Mouse (Mus musculus) lung, postnatal 0 days (tissue): Measurements from ENCODE around the gene Slc25a12. TPM values are rescaled to one million over a fixed set of nuclear protein-coding genes. Genes with fewer than 3 reads are reported as not detected.

Experiments used
- ATAC-seq: fragments of 200-750 bp; cut with Nextera tagmentation; 2 replicates; pipeline ENCODE4 v1.8.0; 2017; ENCODE audit warnings: moderate library complexity
- DNase-seq: peaks from one replicate; pipeline ENCODE4 v3.0.0-alpha.2; 2016; ENCODE audit warnings: low spot score
- H3K27ac ChIP-seq: fragments of 300-500 bp; sonication (generic); 2 replicates; pipeline ENCODE4 v1.5.1; 2014; ENCODE audit warnings: antibody characterized with exemption, mild to moderate bottlenecking, low read length, mixed read lengths
- H3K27me3 ChIP-seq: fragments of 300-500 bp; sonication (generic); replicated peaks from 2 replicates; pipeline ENCODE4 v1.6.1; 2014; ENCODE audit warnings: low read length, mixed read lengths; ENCODE audit not compliant: insufficient read depth
- H3K36me3 ChIP-seq: fragments of 300-500 bp; sonication (generic); 2 replicates; pipeline ENCODE4 v1.6.1; 2014; ENCODE audit warnings: low read length, mixed read lengths; ENCODE audit not compliant: insufficient read depth
- H3K4me1 ChIP-seq: fragments of 300-500 bp; sonication (generic); 2 replicates; pipeline ENCODE4 v1.6.1; 2014; ENCODE audit warnings: antibody characterized with exemption, low read depth, low read length, mixed read lengths; ENCODE audit not compliant: insufficient read depth
- H3K4me2 ChIP-seq: fragments of 300-500 bp; sonication (generic); replicated peaks from 2 replicates; pipeline ENCODE4 v1.6.1; 2014; ENCODE audit warnings: low read depth, mild to moderate bottlenecking, low read length, moderate library complexity, mixed read lengths
- H3K4me3 ChIP-seq: fragments of 300-500 bp; sonication (generic); 2 replicates; pipeline ENCODE4 v1.5.1; 2014; ENCODE audit warnings: low read depth, low read length
- H3K9ac ChIP-seq: fragments of 300-500 bp; sonication (generic); replicated peaks from 2 replicates; pipeline ENCODE4 v1.6.1; 2014; ENCODE audit warnings: low read depth, mild to moderate bottlenecking
- H3K9me3 ChIP-seq: fragments of 300-500 bp; sonication (generic); 2 replicates; pipeline ENCODE4 v1.6.1; 2016; ENCODE audit warnings: low read length, mixed read lengths
- CTCF ChIP-seq: IDR thresholded peaks from 2 replicates; pipeline ENCODE4 v1.5.1; 2016; ENCODE audit warnings: antibody characterized with exemption, mild to moderate bottlenecking
- EP300 ChIP-seq: IDR thresholded peaks from 2 replicates; pipeline ENCODE4 v1.6.1; 2016; ENCODE audit warnings: antibody characterized with exemption, mild to moderate bottlenecking, control low read depth
- WGBS: fragments of 180-500 bp; shearing (Covaris S2); extraction: QIAGEN DNeasy Blood & Tissue Kit; methylation state at CpG from one replicate; pipeline ENCODE4 v1.1.7; 2014; 5-methylcytosine and 5-hydroxymethylcytosine counted together
- polyA plus RNA-seq: library from polyadenylated mRNA; unstranded; fragments of >200 nt; fragmentation: Nextera tagmentation; extraction: Ambion mirVana; gene quantifications from 2 replicates; pipeline ENCODE4 v1.2.1, GENCODE M21; 2015

Gene Slc25a12
- polyA plus RNA-seq, 1 experiment from 2014 or later, result 16.8 TPM

DNA sequence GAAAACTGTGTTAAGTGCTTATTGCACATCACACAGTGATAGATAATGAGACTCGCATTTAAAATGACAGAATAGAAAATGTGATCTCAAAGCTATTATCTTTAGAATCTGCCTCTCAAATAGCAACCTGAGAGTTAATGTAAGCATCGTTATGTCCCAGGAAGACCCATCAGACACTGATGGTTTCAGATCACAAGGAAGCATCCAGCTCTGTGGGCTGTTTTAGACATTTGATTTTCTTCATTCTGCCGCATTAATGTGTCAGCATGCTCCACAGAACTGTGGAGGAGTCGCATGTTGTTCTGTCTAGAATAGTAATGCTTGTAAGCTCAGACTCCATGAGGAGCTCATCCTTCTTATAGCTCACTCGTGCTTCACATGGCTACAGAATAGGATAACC, 121.5 kb downstream of the Slc25a12 start:
- Histone ChIP-seq H3K4me3 (no peak overlapping the region), H3K9me3 (no peaks in the 10 kb centered on the region), H3K4me1 (no peaks in the 10 kb centered on the region), H3K27me3 (no peaks in the 10 kb centered on the region), H3K27ac (no peak overlapping the region), H3K36me3 (peaks cover 27% of the 10 kb centered on the region; the same call in 1 of the 2 replicates), H3K9ac (no peak overlapping the region), H3K4me2 (no peak overlapping the region)
- DNase-seq (no peak), ATAC-seq (no peak)
- TF ChIP-seq EP300 (no peak), CTCF (no peak)
- WGBS, result 93% methylated on average over 5 of the region's 5 CpGs

DNA sequence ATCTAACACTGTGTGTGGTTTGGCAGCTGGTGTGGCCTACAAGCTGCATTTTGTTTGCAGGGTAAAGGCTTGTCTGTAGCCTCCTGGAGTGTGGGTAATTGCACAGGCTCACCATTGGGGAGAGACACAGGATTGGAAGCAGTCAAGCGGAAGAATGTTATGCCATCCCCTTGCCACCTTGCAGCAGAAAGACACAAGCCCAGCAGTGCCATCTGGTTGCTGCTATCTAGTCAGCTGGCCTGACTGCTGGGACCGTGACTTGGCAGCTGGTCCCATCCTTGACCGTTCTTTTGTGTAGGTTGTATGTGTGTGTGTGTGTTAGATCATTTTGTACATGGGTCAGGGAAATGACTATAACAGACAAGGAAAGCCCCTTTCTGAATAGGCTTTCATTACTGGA, 122.1 kb downstream of the Slc25a12 start:
- Histone ChIP-seq H3K36me3 (peaks cover 21% of the 10 kb centered on the region; the same call in 1 of the 2 replicates), H3K27me3 (no peaks in the 10 kb centered on the region), H3K4me1 (no peaks in the 10 kb centered on the region), H3K4me3 (no peak overlapping the region), H3K4me2 (no peak overlapping the region), H3K27ac (no peak overlapping the region), H3K9ac (no peak overlapping the region), H3K9me3 (no peaks in the 10 kb centered on the region)
- ATAC-seq, result no peak
- DNase-seq, result no peak
- WGBS, result 91% methylated on average over 3 of the region's 3 CpGs
- TF ChIP-seq CTCF, result no peak
- TF ChIP-seq EP300, result no peak

DNA sequence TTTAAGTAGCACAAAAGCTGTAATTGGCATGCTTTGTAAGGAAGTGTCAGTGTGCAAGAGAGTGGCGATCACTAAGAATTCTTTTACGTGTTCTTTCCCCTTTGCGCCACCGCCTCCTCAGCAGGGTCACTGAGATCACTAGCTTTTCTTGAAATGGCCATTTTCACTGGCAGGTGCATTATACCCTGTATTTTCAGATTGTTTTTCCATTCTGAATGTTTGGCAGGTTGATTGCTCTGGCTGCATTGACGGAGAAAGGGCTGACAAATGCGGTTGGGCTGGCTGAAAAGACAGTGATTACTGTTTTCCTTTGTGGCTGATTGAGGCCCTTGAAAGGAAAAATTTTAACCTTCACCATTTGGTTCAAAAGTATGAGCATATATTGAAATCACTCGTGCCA, 122.7 kb downstream of the Slc25a12 start:
- H3K36me3 ChIP-seq, result peaks cover 15% of the 10 kb centered on the region
- no peak overlapping the region for H3K4me2 ChIP-seq
- DNase-seq (no peak), ATAC-seq (no peak)
- 93% methylated on average over 7 of the region's 7 CpGs for WGBS
- H3K27me3 ChIP-seq, result no peaks in the 10 kb centered on the region
- no peaks in the 10 kb centered on the region for H3K4me1 ChIP-seq
- no peak overlapping the region for H3K27ac ChIP-seq
- no peak overlapping the region for H3K9ac ChIP-seq
- H3K4me3 ChIP-seq, result no peak overlapping the region
- H3K9me3 ChIP-seq, result no peaks in the 10 kb centered on the region
- TF ChIP-seq CTCF, result no peak
- TF ChIP-seq EP300, result no peak

DNA sequence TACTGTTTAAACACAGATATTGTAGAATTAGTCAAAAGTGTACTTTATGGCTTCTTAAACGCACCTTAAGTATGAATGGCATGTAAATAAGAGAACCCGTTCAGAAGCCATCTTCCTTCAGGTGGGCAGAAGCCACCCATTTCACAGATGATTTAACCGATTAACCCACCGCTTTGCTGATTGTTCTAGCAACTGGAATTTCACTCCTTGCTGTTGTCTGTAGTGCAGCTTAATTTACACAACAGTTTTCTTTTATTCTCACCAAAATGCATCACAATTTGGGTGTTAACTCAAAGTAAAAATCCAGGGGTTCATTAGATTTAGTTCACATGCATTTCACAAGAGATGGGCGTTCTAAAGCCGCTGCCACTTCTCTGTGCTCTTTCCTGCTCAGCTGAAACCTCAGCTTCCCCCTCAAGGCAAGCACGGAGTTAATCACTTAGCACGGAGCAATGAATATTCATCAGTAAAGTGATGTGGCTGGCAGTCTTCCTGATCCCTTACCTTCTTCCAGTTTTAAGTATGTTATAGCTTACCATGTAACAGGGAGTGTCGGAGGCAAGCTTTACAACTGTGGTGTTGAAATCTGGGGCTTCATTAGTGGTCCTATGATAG, 124.4 kb downstream of the Slc25a12 start:
- no peaks in the 10 kb centered on the region for H3K4me1 ChIP-seq
- DNase-seq, result no peak
- H3K4me3 ChIP-seq, result no peak overlapping the region
- peaks cover 8% of the 10 kb centered on the region for H3K36me3 ChIP-seq
- TF ChIP-seq CTCF (no peak), EP300 (no peak)
- no peak overlapping the region for H3K27ac ChIP-seq
- H3K4me2 ChIP-seq, result no peak overlapping the region
- WGBS, result 74% methylated on average over 9 of the region's 9 CpGs
- no peak overlapping the region for H3K9ac ChIP-seq
- no peaks in the 10 kb centered on the region for H3K9me3 ChIP-seq
- no peaks in the 10 kb centered on the region for H3K27me3 ChIP-seq
- no peak for ATAC-seq

DNA sequence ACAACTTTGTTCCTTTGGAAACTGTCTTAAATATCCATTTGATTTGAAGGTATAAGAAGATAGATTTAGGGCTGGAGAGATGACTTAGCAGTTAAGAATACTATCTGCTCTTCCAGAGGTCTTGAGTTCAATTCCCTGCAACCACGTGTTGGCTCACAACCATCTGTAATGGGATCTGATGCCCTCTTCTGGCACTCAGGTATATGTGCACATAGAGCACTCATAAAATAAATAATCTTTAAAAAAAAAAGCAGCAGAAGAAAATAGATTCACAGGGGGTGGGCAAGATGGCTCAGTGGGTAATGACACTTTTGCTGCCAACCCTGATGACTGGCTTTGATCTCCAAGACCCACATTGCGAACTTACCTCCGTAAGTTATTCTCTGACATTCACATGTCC, 125.4 kb downstream of the Slc25a12 start:
- ATAC-seq (no peak), DNase-seq (no peak)
- TF ChIP-seq CTCF (0 out of 2 replicates have a peak, but pooled peaks have one; percentile 17), EP300 (no peak)
- no peaks in the 10 kb centered on the region for H3K9me3 ChIP-seq
- H3K27ac ChIP-seq, result no peak overlapping the region
- H3K9ac ChIP-seq, result no peak overlapping the region
- H3K4me2 ChIP-seq, result no peak overlapping the region
- H3K27me3 ChIP-seq, result no peaks in the 10 kb centered on the region
- H3K36me3 ChIP-seq, result peaks cover 3% of the 10 kb centered on the region; the same call in 1 of the 2 replicates
- H3K4me1 ChIP-seq, result no peaks in the 10 kb centered on the region
- WGBS, result 90% methylated on average over 3 of the region's 3 CpGs
- no peak overlapping the region for H3K4me3 ChIP-seq

DNA sequence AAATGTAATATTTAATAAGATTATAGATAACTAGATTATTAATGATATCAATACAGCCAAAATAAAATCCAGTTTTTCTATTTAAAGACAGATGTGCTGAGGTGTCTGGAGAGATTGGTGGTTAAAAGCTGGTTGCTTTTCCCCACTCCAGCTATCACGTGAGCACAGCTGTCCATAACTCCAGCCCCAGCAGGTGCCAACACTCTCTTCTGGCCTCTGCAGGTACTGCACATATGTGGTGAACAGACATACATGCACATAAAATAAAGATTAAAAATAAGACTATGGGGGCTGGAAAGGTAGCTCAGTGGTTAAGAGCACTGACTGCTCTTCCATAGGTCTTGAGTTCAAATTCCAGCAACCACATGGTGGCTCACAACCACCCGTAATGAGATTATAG, 126.0 kb downstream of the Slc25a12 start:
- ATAC-seq (no peak), DNase-seq (no peak)
- 97% methylated on average over 2 of the region's 2 CpGs for WGBS
- H3K27me3 ChIP-seq, result no peaks in the 10 kb centered on the region
- no peaks in the 10 kb centered on the region for H3K4me1 ChIP-seq
- TF ChIP-seq EP300 (no peak), CTCF (no peak)
- no peak overlapping the region for H3K4me2 ChIP-seq
- H3K27ac ChIP-seq, result no peak overlapping the region
- H3K9ac ChIP-seq, result no peak overlapping the region
- peaks cover 3% of the 10 kb centered on the region; the same call in 1 of the 2 replicates for H3K36me3 ChIP-seq
- no peaks in the 10 kb centered on the region for H3K9me3 ChIP-seq
- no peak overlapping the region for H3K4me3 ChIP-seq

DNA sequence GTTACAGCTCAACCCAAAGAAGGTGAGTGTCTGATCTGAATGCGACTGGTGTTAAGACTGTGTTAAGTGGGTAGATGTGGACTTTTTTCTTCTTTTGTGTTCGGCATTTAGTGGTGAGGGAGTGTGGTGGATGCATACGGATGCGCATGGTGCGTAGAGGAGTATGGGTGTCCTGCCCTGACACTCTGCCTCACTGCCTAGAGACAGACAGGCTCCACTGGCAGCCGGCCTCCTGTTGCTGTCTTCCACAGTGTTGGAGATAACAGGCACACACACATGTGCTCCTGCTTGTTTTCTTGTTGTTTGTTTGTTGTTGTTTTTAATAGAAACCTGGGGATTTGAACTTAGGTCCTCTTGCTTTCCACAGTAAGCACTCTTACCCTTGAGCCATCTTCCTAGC, 131.5 kb downstream of the Slc25a12 start:
- TF ChIP-seq EP300 (no peak), CTCF (no peak)
- DNase-seq, result no peak
- WGBS, result 97% methylated on average over 6 of the region's 6 CpGs
- no peaks in the 10 kb centered on the region; the same call in 1 of the 2 replicates for H3K36me3 ChIP-seq
- no peak overlapping the region for H3K4me2 ChIP-seq
- no peak overlapping the region for H3K9ac ChIP-seq
- ATAC-seq, result no peak
- H3K4me1 ChIP-seq, result no peaks in the 10 kb centered on the region
- H3K9me3 ChIP-seq, result no peaks in the 10 kb centered on the region
- no peak overlapping the region for H3K27ac ChIP-seq
- H3K4me3 ChIP-seq, result no peak overlapping the region
- H3K27me3 ChIP-seq, result no peaks in the 10 kb centered on the region
